In genomic region chr11:107853088-107853487, GRCm38 (mm10) we compare ENCODE assay signal across 9 mouse cellular contexts. TPM values are rescaled to one million over a fixed set of nuclear protein-coding genes. Genes with fewer than 3 reads are reported as not detected.
DNase-seq lines count a peak whose midpoint lies in the region; ATAC-seq lines count a peak whose summit lies in the region.
"Had no signal": no experiment of that assay in that cellular context is flagged by ENCODE, and none has a peak within 500 bp of the region (broad histone marks: within the 10 kb centered on the region; RNA-seq: fewer than 3 reads in every experiment).

No protein-coding gene starts in this region.

- H3K4me3 ChIP-seq in kidney, embryonic 15.5 days (replicated peaks): no peak overlapping the region
- H3K4me3 ChIP-seq: embryonic facial prominence, embryonic 15.5 days had no signal

- DNase-seq in kidney, adult 11 months: peak; percentile 12
- DNase-seq in MN1 (ENCODE audit: low spot score): peak; percentile 39
- peak; percentile 61 for DNase-seq in cerebellum, adult 9-10 months
- DNase-seq in gastrocnemius, postnatal 36 days: peak; percentile 24
- DNase-seq in left cerebral cortex, postnatal 10 days (ENCODE audit: extremely low spot score in 1 of 2, low spot score in 2 of 2): peak; percentile 58 to 60
- DNase-seq in retina, adult 2 months (ENCODE audit: low read depth, low spot score): peak; percentile 28
- no peak for DNase-seq in yolk sac, embryonic 10.5 days (ENCODE audit: low spot score)

- 45% methylated on average over 1 of the region's 1 CpGs for WGBS in kidney, embryonic 15.5 days

- no peak overlapping the region for H3K4me2 ChIP-seq in kidney, embryonic 15.5 days
- H3K4me2 ChIP-seq: embryonic facial prominence, embryonic 15.5 days had no signal

- intact Hi-C loops in gastrocnemius, postnatal 36 days (cut with DNase I): no loop called here
- intact Hi-C loops in left cerebral cortex, postnatal 10 days (cut with DNase I): loop anchor here (10.0 kb wide), 1 partner anchor 338 kb away; no protein-coding TSS in a partner anchor

- H3K27ac ChIP-seq in kidney, embryonic 15.5 days: no peak overlapping the region
- H3K27ac ChIP-seq: embryonic facial prominence, embryonic 15.5 days had no signal

- H3K4me1 ChIP-seq in kidney, embryonic 15.5 days: no peaks in the 10 kb centered on the region
- H3K4me1 ChIP-seq: embryonic facial prominence, embryonic 15.5 days had no signal

- no peak overlapping the region for H3K9ac ChIP-seq in kidney, embryonic 15.5 days
- H3K9ac ChIP-seq: embryonic facial prominence, embryonic 15.5 days had no signal

- H3K36me3 ChIP-seq in kidney, embryonic 15.5 days: no peaks in the 10 kb centered on the region
- H3K36me3 ChIP-seq: embryonic facial prominence, embryonic 15.5 days had no signal

- no peaks in the 10 kb centered on the region for H3K9me3 ChIP-seq in kidney, embryonic 15.5 days (replicated peaks)
- H3K9me3 ChIP-seq: embryonic facial prominence, embryonic 15.5 days had no signal

- ATAC-seq in kidney, embryonic 15.5 days (replicated peaks; ENCODE audit: low FRiP score): no peak

- peaks cover 2% of the 10 kb centered on the region; the same call in 1 of the 2 replicates for H3K27me3 ChIP-seq in kidney, embryonic 15.5 days
- H3K27me3 ChIP-seq: embryonic facial prominence, embryonic 15.5 days had no signal

RNA-seq across cellular contexts. Expression of gene Cacng4, which starts 58.7 kb away (rescaled TPM):
- 2.5 and 3.3 TPM in 2 replicates for polyA plus RNA-seq in kidney, embryonic 15.5 days (2015; fragmentation: Nextera tagmentation; extraction: Ambion mirVana)
- under 1 TPM in 1 of 2 experiments, not detected in 1; 0.08 TPM for total RNA-seq in gastrocnemius, postnatal 36 days (2021)
- total RNA-seq in left cerebral cortex, postnatal 10 days (2021): 100 to 1,000 TPM in 1 of 2 experiments, 10 to 100 TPM in 1; 92.6 to 105 TPM

Comparison
In these comparisons a context has a peak if more than half of its experiments do, and no peak if none do; other contexts are left out.
1. RNA of gene Cacng4, which starts 58.7 kb away (total RNA-seq): 92.6 to 105 TPM in left cerebral cortex, postnatal 10 days; 0.08 TPM in gastrocnemius, postnatal 36 days; every median in the first group is over 10 times any median in the second.